Mouse (Mus musculus): ENCODE measurements at regions not wholly inside any gene's neighbourhood (a gene's known extent, or its start where the extent isn't known, plus 50 kb on each side); places are given as distances from the start of the nearest gene placed in this dataset.

DNA sequence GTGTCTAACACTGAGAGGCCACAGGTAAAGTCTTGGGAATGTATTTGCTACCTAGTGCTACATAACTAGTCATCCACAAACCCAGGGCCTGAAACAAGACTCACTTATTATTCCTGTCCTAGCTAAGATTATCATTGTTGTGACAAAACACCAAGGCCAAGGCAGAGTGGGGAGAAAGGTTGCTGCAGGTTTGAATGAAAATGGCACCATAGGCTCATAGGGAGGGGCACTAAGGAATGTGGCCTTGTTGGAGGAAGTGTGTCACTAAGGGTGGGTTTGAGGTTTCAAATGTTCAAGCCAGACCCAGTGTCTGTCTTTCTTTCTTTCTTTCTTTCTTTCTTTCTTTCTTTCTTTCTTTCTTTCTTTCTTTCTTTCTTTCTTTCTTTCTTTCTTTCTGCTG lies 174.9 kb upstream of the Ctnnb1 start:
- H3K27ac ChIP-seq (replicated peaks; ENCODE audit: low read depth, low read length): no peak overlapping the region
- no peaks in the 10 kb centered on the region for H3K4me1 ChIP-seq (ENCODE audit: control insufficient read depth, insufficient read depth, low read length)
- no peak overlapping the region for H3K4me2 ChIP-seq (ENCODE audit: low read depth, low read length)
- ATAC-seq (ENCODE audit: low read depth) (no peak), DNase-seq (ENCODE audit: low spot score) (no peak)
- H3K36me3 ChIP-seq (ENCODE audit: control insufficient read depth, insufficient read depth, low read length): no peaks in the 10 kb centered on the region
- no peak overlapping the region for H3K4me3 ChIP-seq (ENCODE audit: low read depth, low read length)
- H3K27me3 ChIP-seq (replicated peaks; ENCODE audit: control insufficient read depth, insufficient read depth, low read length): no peaks in the 10 kb centered on the region
- no peak overlapping the region for H3K9ac ChIP-seq (ENCODE audit: low read depth, low read length)
- H3K9me3 ChIP-seq (ENCODE audit: control insufficient read depth, low read length): peaks cover 7% of the 10 kb centered on the region; the same call in 1 of the 2 replicates

- Histone ChIP-seq H3K4me2 (ENCODE audit: low read depth, low read length) (no peak overlapping the region), H3K9me3 (ENCODE audit: control insufficient read depth, low read length) (peaks cover 7% of the 10 kb centered on the region; the same call in 1 of the 2 replicates), H3K27ac (replicated peaks; ENCODE audit: low read depth, low read length) (no peak overlapping the region), H3K4me1 (ENCODE audit: control insufficient read depth, insufficient read depth, low read length) (no peaks in the 10 kb centered on the region), H3K4me3 (ENCODE audit: low read depth, low read length) (no peak overlapping the region), H3K9ac (ENCODE audit: low read depth, low read length) (no peak overlapping the region), H3K27me3 (replicated peaks; ENCODE audit: control insufficient read depth, insufficient read depth, low read length) (no peaks in the 10 kb centered on the region), H3K36me3 (ENCODE audit: control insufficient read depth, insufficient read depth, low read length) (no peaks in the 10 kb centered on the region)
- ATAC-seq (ENCODE audit: low read depth) (no peak), DNase-seq (ENCODE audit: low spot score) (no peak)
- WGBS: 84% methylated on average over 7 of the region's 7 CpGs
Observed at GRCm38 (mm10) chr9:120755486-120755885, 173.5 kb upstream of the Ctnnb1 start.

DNA sequence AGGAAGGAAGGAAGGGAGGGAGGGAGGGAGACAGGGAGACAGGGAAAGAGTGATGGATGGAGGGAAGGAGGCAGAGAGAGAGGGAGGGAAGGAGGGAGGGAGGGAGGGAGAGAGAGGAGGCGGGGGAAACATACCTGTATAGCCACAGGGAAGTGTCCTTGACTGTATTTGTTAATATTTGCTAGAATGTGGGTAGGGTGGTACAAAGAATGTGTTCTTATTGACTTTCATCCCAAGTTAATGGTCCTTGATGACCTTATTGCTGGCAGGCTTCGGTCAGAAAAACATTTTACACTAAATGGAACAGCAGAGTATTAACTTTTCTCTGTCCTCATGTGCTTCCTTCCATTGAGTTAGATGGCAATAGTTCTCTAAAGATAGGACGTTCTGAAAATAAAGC lies 171.0 kb upstream of the Ctnnb1 start:
- Histone ChIP-seq H3K4me3 (ENCODE audit: low read depth, low read length) (no peak overlapping the region), H3K4me1 (ENCODE audit: control insufficient read depth, insufficient read depth, low read length) (no peaks in the 10 kb centered on the region), H3K9me3 (ENCODE audit: control insufficient read depth, low read length) (peaks cover 7% of the 10 kb centered on the region; the same call in 1 of the 2 replicates), H3K4me2 (ENCODE audit: low read depth, low read length) (no peak overlapping the region), H3K9ac (ENCODE audit: low read depth, low read length) (no peak overlapping the region), H3K27ac (replicated peaks; ENCODE audit: low read depth, low read length) (no peak overlapping the region), H3K27me3 (replicated peaks; ENCODE audit: control insufficient read depth, insufficient read depth, low read length) (no peaks in the 10 kb centered on the region), H3K36me3 (ENCODE audit: control insufficient read depth, insufficient read depth, low read length) (no peaks in the 10 kb centered on the region)
- ATAC-seq (ENCODE audit: low read depth): no peak
- no peak for DNase-seq (ENCODE audit: low spot score)
- 88% methylated on average over 3 of the region's 3 CpGs for WGBS

DNA sequence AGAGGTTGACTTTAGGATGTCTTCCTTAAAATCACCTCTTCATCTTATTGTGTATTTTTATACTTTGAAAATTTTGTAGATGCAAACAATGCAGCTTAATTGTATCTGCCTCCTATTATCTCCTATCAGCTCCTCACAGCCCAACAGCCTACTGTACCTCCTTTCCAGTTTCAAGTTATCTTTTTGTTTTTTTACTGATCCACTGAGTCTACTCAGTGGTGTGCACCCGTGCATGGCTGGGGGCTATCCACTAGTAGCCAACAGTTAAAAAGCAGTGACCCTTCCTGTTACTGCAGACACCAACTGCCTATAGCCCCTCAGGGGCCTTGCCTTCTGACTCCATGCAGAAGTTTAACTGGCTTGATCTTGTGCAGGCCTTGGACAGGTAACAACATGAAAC lies 170.4 kb upstream of the Ctnnb1 start:
- no peak overlapping the region for H3K9ac ChIP-seq (ENCODE audit: low read depth, low read length)
- no peaks in the 10 kb centered on the region for H3K36me3 ChIP-seq (ENCODE audit: control insufficient read depth, insufficient read depth, low read length)
- H3K4me2 ChIP-seq (ENCODE audit: low read depth, low read length): no peak overlapping the region
- no peak overlapping the region for H3K4me3 ChIP-seq (ENCODE audit: low read depth, low read length)
- 70% methylated on average over 1 of the region's 1 CpGs for WGBS
- no peaks in the 10 kb centered on the region for H3K4me1 ChIP-seq (ENCODE audit: control insufficient read depth, insufficient read depth, low read length)
- no peak overlapping the region for H3K27ac ChIP-seq (replicated peaks; ENCODE audit: low read depth, low read length)
- peaks cover 7% of the 10 kb centered on the region; the same call in 1 of the 2 replicates for H3K9me3 ChIP-seq (ENCODE audit: control insufficient read depth, low read length)
- ATAC-seq (ENCODE audit: low read depth): no peak
- no peak for DNase-seq (ENCODE audit: low spot score)
- H3K27me3 ChIP-seq (replicated peaks; ENCODE audit: control insufficient read depth, insufficient read depth, low read length): no peaks in the 10 kb centered on the region

DNA sequence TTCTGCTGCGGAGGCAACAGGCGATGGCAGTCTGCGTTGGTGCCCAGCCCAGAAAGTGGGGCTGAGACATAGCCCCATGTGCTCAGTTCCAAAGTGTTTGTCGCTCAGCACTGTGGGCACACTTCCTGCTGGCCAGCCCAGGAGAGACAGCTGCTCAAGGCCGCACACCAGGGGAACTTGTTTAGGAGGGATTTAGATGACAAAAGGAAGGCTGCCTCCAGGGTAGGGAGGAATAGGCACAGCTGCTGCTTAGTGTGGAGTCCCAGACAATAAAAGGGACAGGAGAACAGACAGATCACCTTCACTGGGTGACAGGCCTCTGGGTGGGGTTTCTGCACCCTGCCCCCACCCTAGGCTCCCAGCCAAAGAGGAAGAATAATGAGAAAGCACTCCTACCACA lies 169.2 kb upstream of the Ctnnb1 start:
- WGBS: 49% methylated on average over 5 of the region's 5 CpGs
- no peak overlapping the region for H3K4me3 ChIP-seq (ENCODE audit: low read depth, low read length)
- no peaks in the 10 kb centered on the region for H3K27me3 ChIP-seq (replicated peaks; ENCODE audit: control insufficient read depth, insufficient read depth, low read length)
- DNase-seq (ENCODE audit: low spot score) (peak; percentile 82), ATAC-seq (ENCODE audit: low read depth) (peak; percentile 92)
- 0 out of 2 replicates have a peak overlapping the region, but pooled peaks have one; percentile 13 for H3K27ac ChIP-seq (replicated peaks; ENCODE audit: low read depth, low read length)
- no peak overlapping the region for H3K4me2 ChIP-seq (ENCODE audit: low read depth, low read length)
- no peaks in the 10 kb centered on the region for H3K36me3 ChIP-seq (ENCODE audit: control insufficient read depth, insufficient read depth, low read length)
- H3K9me3 ChIP-seq (ENCODE audit: control insufficient read depth, low read length): peaks cover 7% of the 10 kb centered on the region; the same call in 1 of the 2 replicates
- H3K4me1 ChIP-seq (ENCODE audit: control insufficient read depth, insufficient read depth, low read length): no peaks in the 10 kb centered on the region
- H3K9ac ChIP-seq (ENCODE audit: low read depth, low read length): no peak overlapping the region

DNA sequence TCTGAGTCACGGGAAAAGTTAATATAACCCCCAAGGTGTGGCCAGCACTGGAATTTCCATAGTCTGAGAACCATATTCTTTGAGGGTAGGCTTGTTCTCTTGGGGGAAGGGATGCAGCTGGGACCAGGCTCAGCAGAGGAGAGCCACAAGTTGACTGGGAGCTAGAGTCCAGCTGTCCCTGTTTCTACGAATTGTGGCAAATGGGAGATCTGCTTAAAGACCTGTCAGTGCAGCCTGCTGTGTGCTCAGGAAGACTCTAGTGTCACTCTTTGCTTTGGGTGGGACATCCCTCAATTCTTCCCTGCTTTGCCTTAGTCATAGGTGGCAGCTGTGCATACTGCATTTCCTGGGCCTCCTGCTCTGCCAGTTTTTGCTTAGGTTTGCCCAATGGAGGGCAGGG lies 165.2 kb upstream of the Ctnnb1 start:
- Histone ChIP-seq H3K4me2 (ENCODE audit: low read depth, low read length) (no peak overlapping the region), H3K4me3 (ENCODE audit: low read depth, low read length) (no peak overlapping the region), H3K27ac (replicated peaks; ENCODE audit: low read depth, low read length) (no peak overlapping the region), H3K27me3 (replicated peaks; ENCODE audit: control insufficient read depth, insufficient read depth, low read length) (no peaks in the 10 kb centered on the region), H3K36me3 (ENCODE audit: control insufficient read depth, insufficient read depth, low read length) (no peaks in the 10 kb centered on the region), H3K9me3 (ENCODE audit: control insufficient read depth, low read length) (no peaks in the 10 kb centered on the region), H3K9ac (ENCODE audit: low read depth, low read length) (no peak overlapping the region), H3K4me1 (ENCODE audit: control insufficient read depth, insufficient read depth, low read length) (0 out of 2 replicates have a peak, but pooled peaks cover 2% of the 10 kb centered on the region)
- ATAC-seq (ENCODE audit: low read depth): no peak
- 75% methylated on average over 2 of the region's 2 CpGs for WGBS
- DNase-seq (ENCODE audit: low spot score): no peak

- no peaks in the 10 kb centered on the region for H3K9me3 ChIP-seq (ENCODE audit: control insufficient read depth, low read length)
- no peaks in the 10 kb centered on the region for H3K27me3 ChIP-seq (replicated peaks; ENCODE audit: control insufficient read depth, insufficient read depth, low read length)
- ATAC-seq (ENCODE audit: low read depth) (no peak), DNase-seq (ENCODE audit: low spot score) (no peak)
- no peak overlapping the region for H3K27ac ChIP-seq (replicated peaks; ENCODE audit: low read depth, low read length)
- no peak overlapping the region for H3K4me2 ChIP-seq (ENCODE audit: low read depth, low read length)
- H3K4me3 ChIP-seq (ENCODE audit: low read depth, low read length): no peak overlapping the region
- H3K36me3 ChIP-seq (ENCODE audit: control insufficient read depth, insufficient read depth, low read length): no peaks in the 10 kb centered on the region
- H3K4me1 ChIP-seq (ENCODE audit: control insufficient read depth, insufficient read depth, low read length): peaks cover 8% of the 10 kb centered on the region
- no peak overlapping the region for H3K9ac ChIP-seq (ENCODE audit: low read depth, low read length)
- WGBS: 84% methylated on average over 9 of the region's 9 CpGs
Observed at GRCm38 (mm10) chr9:120764663-120765062, 164.4 kb upstream of the Ctnnb1 start.

- H3K4me2 ChIP-seq (ENCODE audit: low read depth, low read length): no peak overlapping the region
- no peak overlapping the region for H3K4me3 ChIP-seq (ENCODE audit: low read depth, low read length)
- H3K9ac ChIP-seq (ENCODE audit: low read depth, low read length): no peak overlapping the region
- H3K9me3 ChIP-seq (ENCODE audit: control insufficient read depth, low read length): no peaks in the 10 kb centered on the region
- H3K36me3 ChIP-seq (ENCODE audit: control insufficient read depth, insufficient read depth, low read length): no peaks in the 10 kb centered on the region
- 72% methylated on average over 4 of the region's 4 CpGs for WGBS
- ATAC-seq (ENCODE audit: low read depth): no peak
- H3K27me3 ChIP-seq (replicated peaks; ENCODE audit: control insufficient read depth, insufficient read depth, low read length): no peaks in the 10 kb centered on the region
- H3K4me1 ChIP-seq (ENCODE audit: control insufficient read depth, insufficient read depth, low read length): peaks cover 15% of the 10 kb centered on the region
- H3K27ac ChIP-seq (replicated peaks; ENCODE audit: low read depth, low read length): no peak overlapping the region
- DNase-seq (ENCODE audit: low spot score): no peak
Observed at GRCm38 (mm10) chr9:120765292-120765691, 163.7 kb upstream of the Ctnnb1 start.

DNA sequence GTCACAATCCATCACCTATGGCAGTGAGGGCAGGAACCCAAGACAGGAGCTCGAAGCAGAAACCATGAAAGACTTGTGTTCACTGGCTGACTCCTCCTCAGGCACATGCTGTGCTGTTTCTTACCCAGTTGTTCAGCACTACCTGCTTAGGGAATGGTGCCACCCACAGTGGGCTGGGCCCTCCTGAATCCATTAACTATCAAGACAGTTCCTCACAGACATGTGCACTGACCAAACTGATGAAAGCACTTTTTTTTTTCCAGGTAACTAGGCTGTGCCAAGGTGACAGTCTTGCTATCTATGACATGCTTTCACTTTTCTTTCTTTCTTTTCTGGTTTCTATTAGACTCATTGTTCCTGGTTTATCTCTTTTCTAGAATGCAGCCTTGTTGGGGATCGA lies 162.1 kb upstream of the Ctnnb1 start:
- WGBS: 86% methylated on average over 2 of the region's 2 CpGs
- Histone ChIP-seq H3K4me1 (ENCODE audit: control insufficient read depth, insufficient read depth, low read length) (peaks cover 19% of the 10 kb centered on the region), H3K36me3 (ENCODE audit: control insufficient read depth, insufficient read depth, low read length) (no peaks in the 10 kb centered on the region), H3K4me3 (ENCODE audit: low read depth, low read length) (no peak overlapping the region), H3K4me2 (ENCODE audit: low read depth, low read length) (no peak overlapping the region), H3K27me3 (replicated peaks; ENCODE audit: control insufficient read depth, insufficient read depth, low read length) (no peaks in the 10 kb centered on the region), H3K9ac (ENCODE audit: low read depth, low read length) (no peak overlapping the region), H3K9me3 (ENCODE audit: control insufficient read depth, low read length) (no peaks in the 10 kb centered on the region), H3K27ac (replicated peaks; ENCODE audit: low read depth, low read length) (no peak overlapping the region)
- no peak for ATAC-seq (ENCODE audit: low read depth)
- no peak for DNase-seq (ENCODE audit: low spot score)
